Mouse (Mus musculus): ENCODE data around the gene Zbtb38. TPM values are rescaled to one million over a fixed set of nuclear protein-coding genes. Genes with fewer than 3 reads are reported as not detected.

Zbtb38 gene
- total RNA-seq, 2 experiments from 2014 or later, result 34.6 to 35.2 TPM

DNA sequence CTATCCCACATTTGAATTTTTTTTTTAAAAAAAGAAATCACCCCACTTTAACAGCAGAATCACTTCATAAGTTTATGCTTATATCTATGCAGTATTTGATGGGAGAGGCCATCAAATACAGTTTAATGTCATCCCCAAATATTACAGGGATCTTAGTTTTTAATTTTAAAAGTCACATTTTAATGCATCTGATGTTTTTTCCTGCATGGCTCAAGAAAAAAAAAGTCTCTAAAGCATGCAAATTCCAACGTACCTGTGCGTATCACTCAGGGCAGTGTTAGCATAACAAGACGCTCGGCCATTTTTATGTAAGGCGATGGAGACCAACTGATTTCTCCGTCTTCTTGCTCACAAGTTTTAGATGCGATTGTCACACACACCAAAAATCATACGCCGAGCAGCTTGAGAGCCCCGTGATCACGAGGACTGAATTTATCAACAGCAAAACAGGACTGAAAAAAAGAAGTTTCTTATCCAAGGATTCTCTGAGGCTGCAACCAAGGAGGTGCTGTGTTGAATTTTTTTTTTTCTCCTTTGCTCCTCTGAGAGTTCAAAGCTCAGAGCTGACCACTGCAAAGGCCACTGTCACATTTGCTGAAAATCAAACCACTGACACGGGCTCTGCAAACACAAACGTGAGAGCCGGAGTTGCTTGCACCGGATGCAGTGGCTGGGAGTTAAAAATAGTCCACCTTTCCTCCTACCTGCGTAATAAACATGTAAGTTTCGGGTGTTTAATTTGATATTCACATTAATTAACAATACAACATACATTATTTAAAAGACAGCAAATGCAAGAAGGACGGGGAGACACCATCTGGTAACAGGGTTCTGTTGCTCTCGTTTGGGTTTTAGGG is 21.4 kb downstream of the Zbtb38 start:
- no peak for DNase-seq

DNA sequence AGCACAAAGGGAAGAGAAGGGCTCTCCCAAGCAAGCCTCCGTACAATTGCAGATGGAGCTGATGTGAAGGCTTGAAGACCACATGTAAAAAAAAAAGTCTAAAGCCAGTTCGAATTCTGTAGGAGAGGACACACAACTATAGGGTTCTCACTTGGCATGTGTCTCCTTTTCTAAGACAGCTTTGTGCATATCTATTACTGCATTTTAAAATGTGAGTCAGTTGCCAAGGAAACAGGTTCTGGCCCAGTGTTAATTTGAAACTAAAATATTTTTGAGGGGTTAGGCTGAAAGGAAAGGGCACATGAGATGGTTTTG is 22.4 kb downstream of the Zbtb38 start:
- DNase-seq, result no peak

DNA sequence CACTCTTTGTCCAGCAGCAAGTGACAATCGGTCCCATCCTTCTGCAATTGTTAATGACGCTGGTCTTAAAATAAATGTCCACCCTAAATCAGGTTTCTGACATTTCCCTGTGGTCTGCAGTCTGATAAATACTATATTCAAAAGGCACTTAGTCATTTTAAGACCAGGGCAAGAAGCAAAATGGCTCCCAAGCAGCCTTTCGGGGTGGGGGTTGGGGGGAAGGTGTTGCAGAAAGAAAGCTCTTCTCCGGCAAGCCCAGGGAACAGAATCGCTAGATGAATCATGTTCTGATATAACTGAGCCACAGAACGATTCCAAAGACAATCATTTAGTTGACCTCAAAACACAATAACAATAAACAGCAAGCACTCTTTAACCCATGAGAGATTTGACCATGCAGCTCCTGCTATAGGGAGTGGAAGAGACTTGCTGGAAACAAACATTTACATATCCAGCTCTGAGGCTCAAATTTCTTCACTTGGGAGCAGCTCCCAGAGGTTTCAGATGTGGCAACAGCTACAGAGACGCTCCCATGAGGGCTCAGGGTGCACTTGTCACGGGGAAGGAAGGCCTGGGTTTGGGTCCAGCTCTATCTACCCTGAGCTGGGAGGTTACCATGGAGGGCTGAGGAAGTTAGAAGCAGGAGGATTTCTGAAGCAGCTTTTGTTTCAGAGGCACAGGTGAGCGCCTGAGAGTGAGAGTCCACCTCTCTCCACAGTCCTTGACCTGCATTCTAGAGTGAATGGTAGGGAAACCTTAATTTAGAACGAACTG is 22.9 kb downstream of the Zbtb38 start:
- DNase-seq, result no peak

DNA sequence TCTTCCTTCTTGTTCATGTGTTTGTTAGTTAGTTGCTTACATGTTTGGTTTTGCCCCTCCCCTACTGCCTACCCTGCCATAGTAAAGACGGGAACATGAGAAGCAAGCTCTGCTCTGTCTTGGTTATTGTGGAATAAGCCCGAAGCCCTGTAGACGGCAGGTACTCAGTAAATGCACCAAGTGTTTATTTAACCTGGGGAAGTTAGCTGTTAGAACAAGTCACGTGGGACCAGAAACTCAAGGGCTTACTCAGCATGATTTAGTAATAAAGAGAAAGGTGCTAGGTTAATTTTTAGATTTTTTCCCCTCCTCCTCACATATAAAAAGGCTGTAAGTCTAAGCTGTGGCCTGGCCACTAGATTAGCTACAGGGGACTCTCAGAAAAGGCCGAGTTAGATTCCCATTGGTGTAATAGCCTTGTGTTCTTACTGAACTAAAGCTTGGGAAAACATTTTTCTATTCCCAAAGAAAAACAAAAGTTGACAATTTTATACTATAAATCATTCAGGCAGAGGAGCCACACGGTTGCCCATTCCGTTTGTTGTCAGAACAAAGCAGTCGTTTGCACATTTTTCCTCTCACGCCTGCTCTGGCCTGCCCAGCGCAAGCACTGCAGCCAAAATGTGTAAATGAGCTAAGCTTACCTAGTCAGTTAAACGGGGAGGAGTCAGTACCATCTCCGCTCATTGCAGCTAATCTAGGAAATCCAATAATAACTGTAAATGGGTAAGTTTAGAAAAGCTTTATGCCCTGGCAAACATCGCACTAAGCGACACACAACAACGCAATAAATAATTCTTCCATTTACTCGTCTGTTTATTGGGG is 24.1 kb downstream of the Zbtb38 start:
- no peak for DNase-seq

DNA sequence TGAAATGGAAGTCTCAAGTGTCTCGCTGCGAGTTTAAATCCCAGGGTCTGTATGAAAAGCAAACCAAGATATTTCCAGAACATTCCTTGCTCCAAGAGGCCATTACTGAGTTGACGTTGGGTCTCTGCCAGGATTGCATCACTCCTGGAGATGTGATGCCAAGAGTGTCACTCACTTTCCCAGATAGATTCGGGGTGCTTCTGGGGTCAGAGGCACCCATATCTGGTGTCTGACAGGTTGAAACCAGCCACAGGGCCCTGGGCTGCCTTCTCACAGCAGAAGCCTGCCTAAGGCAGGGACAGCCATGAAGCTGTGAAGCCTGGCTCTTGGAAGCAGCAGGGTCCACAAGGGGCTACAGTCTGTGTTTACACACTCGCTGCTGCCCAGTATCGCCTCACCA is 24.9 kb downstream of the Zbtb38 start:
- DNase-seq, result peak; percentile 77

DNA sequence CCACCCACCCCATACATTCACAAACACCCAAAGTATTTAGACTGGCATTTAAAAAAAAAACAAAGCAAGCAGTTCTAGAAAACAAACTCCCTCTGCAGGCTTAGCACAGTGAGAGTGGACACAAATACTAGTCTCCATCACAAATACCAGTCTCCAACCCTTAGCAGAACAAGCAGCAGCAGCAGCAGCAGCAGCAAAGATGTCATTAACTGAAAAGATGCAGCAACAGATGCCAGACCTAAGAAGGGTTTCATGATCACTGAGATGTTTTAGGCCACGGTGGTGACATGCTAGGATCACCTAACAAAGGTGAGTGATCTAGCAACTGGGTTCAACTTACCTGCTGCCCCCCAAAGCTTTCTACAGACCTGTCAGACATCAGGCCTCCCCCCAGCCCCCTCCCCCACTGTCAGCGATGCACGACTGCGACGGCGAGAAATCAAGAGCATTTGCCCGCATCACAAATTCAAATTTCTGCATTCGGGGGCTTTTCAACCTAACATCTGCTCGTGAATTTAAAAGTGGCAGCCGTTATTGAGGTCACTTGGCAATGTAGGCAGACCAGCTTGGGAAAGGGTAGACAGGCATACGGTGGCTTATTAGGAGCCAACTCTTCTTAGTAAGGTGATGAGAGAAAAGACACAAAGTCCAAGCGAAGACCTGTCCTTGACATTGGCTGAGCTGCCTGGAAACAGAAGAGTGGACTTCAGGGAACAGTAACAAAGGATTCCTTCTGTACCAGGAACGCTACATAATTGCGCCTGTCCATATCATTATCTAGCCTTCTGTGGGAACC is 26.1 kb downstream of the Zbtb38 start:
- DNase-seq, result no peak

DNA sequence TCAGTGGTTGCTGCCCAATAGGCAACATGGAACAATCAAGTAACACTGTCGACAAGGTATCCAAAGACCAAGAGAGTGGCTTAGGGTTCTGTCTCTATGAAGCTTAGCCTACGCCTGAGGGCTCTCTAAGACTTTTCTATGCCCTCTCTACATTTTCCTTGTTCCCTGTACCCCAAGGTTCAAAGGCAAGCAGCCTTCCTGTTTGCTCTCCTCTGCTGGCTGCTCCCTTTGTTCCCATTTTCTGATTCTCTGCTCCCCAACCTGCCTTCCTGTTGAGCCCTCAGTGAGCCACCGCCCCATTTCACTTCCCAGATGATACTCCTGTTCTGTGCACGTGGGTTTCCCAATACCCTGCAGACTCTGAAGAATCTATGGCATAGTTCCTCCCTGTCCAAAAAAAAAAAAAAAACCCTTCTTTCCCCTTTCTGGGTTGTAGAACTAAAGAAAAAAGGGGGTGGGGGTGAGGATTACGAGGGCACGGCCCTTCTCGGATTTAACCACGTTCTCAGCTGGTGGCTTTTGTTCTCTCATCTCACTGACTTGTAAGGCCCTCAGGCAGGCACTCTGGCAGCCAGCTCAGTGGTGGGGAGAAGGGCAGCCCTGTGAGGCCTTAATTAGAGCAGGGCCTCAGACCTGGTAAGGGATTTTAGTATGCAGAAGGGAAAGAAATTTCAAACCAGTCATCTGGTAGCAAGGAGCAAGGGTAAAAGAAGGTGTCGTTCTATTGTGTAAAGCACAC is 26.9 kb downstream of the Zbtb38 start:
- DNase-seq, result no peak

DNA sequence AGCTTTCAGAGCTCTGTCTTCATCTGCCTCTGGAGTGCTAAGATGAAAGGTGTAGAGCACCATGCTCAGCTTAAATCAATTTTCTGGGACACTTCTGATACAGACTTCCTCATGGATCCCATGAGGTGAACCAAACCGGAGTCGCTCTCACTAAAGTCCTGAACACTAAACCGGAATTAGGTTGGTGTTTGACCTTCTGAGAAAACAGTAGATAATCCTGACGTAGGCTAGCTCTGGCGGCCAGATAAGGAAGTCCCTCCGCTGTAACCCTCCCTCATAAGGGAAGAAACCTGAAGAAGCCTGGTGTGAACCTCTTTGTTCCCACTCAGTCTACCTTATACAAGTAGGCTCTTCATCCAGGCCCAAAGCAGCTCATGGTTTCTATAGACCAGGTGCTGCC is 29.0 kb downstream of the Zbtb38 start:
- DNase-seq, result no peak

DNA sequence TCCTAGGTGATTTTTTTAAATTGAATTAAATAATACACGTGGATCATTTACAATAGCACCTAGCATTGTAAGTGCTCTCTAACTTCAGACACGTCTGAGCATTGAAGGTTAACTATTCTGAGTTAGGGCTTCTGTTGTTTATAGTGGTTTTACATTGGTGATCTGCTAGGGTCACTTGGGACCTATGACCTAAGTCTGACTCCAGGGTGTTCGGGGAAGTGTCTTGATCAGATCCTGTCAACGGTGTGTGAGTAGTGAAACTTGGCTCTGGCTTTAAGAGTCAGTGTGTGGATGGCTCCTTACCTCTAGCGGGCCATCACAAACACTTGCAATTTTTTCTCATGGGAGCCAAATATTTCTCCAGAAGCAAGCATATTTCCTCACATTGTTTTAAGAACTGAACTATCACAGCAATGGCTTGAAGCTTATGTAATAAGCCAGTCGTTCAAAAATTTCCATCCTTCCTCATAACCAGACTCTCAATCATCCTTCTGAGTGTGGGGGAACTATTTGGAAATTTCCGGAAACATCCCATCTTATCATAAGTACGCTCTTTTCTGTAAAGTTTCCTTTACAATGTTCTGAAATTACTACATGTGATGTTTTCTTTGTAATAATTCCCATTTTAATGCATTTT is 31.4 kb downstream of the Zbtb38 start:
- DNase-seq, result no peak

DNA sequence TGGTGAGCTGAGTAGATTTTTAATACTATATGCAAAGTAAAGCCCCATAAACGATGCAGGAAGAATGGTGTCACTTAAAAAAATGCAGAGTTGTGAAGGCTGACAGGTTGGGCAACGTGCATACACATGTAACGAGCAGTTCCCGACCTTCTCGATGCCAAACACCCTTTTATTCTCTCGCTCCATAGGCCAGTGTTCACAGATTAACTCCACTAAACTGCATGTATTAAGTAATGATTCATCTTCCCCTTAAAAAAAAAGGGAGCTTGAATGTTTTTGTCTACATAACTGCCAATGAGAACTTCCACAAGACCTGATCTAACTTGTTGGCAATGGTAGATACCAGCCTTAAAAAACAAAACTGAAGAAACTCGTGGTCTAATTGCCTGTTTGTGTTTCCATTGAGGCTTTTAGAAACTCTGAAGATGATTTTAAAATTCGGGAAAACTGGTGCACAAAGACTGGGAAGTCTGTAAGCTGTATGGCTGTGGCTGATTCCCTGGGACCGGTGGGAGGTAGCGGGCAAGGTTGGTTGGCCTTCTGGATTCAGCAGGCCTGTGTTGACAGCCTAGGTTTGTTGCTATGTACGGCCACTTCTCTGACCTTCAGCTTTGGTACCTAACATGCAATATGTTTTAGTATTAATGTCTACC is 32.0 kb downstream of the Zbtb38 start:
- no peak for DNase-seq

DNA sequence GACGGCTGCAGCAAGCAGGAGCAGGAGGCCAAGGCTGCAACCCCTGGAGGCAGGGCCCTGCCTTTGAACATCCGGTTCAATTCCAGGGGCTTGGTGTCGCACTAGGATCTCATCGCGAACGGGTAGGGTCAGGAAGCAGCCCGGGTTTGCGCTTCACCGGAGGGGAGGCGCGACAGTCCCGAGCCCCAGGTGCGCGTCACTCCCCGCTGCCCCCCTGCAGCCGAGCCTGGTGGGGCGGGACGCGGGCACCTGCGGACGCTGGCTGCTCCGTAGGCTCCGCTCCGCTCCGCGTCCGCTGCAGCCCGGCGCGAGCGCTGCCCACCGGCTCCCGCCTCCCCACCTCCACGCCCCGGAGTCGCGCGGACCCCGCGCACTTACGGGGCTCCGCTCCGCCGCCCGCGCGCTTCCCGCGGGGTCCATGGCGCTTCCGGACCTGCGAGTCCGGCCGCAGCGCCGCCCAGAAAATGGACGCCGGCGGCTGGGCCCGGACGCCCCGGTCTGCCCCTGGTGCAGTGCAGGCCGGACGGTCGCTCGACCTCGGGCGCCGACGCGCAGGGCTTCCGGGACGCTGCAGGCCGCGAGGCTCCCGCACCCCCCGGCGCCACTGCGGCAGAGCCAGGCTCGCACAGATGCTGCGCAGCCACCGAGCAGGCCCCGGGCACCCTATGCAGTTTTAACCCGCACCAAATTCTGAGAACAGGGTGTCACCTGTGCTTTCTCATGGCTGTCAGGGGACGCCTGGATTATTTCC is 33.0 kb downstream of the Zbtb38 start:
- peak; percentile 76 for DNase-seq

DNA sequence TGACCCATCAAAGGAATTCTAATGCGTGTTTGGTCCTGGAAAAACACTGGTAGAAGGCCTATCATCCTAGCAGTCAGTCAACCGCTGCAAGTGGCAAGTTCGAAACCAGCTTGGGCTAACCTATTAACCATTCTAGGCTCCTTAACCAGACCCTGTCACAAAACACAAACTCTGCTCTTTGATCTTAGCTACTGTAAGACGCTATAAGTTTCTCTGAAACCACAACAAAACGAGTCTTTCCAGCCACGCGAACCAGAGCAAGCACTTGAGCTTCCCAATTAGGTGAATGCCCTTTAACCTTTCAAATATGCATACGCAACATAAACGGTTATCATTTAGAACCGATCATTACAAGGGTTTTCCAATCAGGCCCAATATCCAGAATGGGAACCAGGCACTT is 33.7 kb downstream of the Zbtb38 start:
- DNase-seq, result no peak

DNA sequence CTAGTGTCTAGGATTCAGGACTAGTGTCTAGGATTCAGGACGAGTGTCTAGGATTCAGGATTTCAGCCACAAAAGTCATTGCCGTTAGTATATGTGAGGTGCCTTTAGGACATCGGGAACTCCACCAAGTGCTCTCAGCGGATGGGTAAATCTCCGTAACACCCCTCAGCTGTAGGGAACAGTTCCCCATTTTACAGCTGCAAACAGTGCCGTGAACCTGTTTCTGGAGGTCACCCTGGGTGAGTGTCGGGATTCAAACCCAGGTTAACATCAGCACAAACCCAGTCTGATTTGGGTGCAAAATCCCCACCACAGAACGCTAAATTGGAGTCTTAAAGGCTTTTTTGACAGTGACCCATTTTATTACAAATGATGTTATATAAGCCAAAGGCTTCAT is 34.2 kb downstream of the Zbtb38 start:
- no peak for DNase-seq

DNA sequence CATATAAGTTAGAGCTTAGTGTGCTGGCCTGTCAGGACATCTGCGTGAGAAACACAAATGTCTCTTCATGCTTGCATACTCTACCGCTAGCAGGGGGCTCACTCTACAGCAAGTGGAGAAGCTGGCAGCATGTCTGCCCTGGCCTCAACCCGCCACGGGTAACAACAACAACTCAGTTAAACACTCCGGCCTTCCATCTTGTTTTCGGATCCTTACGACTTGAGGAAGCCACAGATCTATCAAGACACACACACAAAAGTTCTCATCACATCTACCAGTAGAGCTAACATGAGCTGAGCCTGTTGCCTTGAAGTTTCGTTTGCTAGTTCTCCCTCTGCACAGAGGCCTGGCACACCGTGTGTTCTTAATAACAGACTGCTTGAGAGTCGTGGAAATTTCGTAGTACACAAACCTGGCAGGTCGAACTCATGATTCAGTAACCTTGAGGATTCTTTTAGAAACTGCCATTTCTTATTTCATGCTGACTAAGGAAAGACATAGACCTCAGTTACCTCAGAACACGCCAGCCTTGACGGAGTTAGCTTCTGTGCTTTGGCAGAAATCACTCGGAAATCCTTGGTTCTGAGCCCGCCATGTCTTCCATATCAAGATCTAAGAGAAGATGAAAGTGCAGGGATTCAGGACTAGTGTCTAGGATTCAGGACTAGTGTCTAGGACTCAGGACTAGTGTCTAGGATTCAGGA is 34.8 kb downstream of the Zbtb38 start:
- no peak for DNase-seq

DNA sequence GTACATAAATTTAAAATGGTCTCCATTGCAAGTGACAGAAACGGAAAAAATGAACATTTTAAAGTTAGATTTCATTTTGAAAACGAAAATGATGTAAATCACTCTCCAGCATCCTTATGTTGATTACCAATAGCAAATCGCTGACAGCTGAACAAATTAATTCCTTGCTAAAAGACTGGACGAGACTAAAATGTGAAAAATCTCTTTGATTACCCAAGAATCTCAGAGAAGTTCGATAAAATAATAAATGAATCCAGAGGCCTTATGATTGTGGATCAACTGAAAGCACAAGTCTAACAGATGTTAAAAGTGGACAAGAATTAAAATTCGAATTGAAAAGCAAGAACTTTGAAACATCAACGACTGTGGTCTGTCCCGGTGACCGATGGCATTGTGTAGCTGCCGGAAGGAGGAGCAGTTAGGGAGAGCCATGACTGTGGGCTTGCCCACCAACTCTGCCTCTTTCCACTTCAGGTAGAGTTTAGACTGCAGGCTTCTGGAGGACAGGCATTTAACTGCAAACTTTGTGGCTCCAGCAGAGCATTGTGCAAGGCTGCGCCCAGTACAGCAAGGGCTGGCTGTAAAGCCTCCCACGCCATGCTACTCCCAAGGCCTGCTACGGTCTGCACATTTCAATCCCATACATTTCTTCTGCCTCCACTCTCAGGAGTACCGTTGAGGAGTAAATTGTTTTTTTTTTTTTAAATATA is 35.7 kb downstream of the Zbtb38 start:
- DNase-seq, result no peak

DNA sequence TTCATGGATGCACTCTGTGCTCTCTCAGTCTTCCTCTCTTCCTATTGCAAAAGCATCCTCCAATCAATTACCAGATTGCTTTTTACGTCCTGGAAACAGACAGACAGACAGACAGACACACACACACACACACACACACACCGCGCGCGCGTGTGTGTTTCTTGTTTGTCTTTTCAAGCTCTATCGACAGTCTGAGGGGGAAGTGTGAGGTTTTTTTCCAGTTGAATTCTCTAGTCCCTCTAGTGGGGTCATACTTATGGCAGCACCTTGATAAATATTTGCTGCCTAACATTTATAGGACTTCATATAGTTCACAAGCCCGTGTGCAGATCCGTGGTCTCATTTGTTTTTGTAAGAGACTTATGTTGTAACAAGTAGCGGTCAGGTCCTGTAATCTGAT is 36.5 kb downstream of the Zbtb38 start:
- no peak for DNase-seq

DNA sequence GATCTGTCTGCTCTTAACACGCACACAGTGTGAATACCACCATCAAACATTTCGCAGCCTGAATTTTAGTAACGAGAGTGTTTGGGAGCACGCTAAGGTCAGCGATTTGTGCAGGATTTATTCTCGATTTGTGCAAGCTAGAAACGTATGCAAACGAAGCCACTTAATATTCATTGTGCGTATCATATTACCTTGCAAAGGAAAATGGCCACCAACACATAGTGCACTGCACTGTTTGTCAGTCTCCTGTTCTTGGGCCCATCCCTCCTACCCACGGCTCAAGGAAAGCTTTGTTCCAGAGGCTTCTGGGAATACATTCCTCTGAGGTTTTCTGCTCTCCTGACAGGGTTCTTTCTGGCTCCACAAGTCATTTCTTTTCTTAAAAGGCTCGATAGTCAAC is 37.5 kb downstream of the Zbtb38 start:
- no peak for DNase-seq

All from heart, postnatal 4 days (tissue).